Mouse (Mus musculus): ENCODE results near the gene Pitpnc1. TPM values are rescaled to one million over a fixed set of nuclear protein-coding genes. Genes with fewer than 3 reads are reported as not detected.
A peak's percentile ranks its signal among the peaks of the same experiment; 100 is the strongest.

Gene Pitpnc1
- total RNA-seq, 2 experiments from 2014 or later = 54.3 to 60.0 TPM

GRCm38 (mm10) chr11:107334849-107335484, 135.5 kb downstream of the Pitpnc1 start:
- H3K27ac ChIP-seq = peak overlapping the region; percentile 70
- H3K4me3 ChIP-seq = no peak overlapping the region
- no peak for TF ChIP-seq CTCF (conservative IDR thresholded peaks at IDR 0.05)
- no peak for DNase-seq (ENCODE audit: low spot score in 2 of 2)

GRCm38 (mm10) chr11:107332905-107333304, 137.6 kb downstream of the Pitpnc1 start:
- peak; percentile 71 for TF ChIP-seq CTCF (conservative IDR thresholded peaks at IDR 0.05)
- Histone ChIP-seq H3K4me3 (no peak overlapping the region), H3K27ac (peak overlapping the region; percentile 74)
- no peak for DNase-seq (ENCODE audit: low spot score in 2 of 2)

GRCm38 (mm10) chr11:107332332-107332731, 138.2 kb downstream of the Pitpnc1 start:
- Histone ChIP-seq H3K27ac (peak overlapping the region; percentile 74), H3K4me3 (no peak overlapping the region)
- no peak for DNase-seq (ENCODE audit: low spot score in 2 of 2)
- no peak for TF ChIP-seq CTCF (conservative IDR thresholded peaks at IDR 0.05)

GRCm38 (mm10) chr11:107331425-107331824, 139.1 kb downstream of the Pitpnc1 start:
- Histone ChIP-seq H3K27ac (peak overlapping the region; percentile 74), H3K4me3 (no peak overlapping the region)
- TF ChIP-seq CTCF (conservative IDR thresholded peaks at IDR 0.05) = no peak
- DNase-seq (ENCODE audit: low spot score in 2 of 2) = peak; percentile 58 to 63

GRCm38 (mm10) chr11:107327326-107327725, 143.2 kb downstream of the Pitpnc1 start:
- no peak for DNase-seq (ENCODE audit: low spot score in 2 of 2)
- Histone ChIP-seq H3K4me3 (no peak overlapping the region), H3K27ac (no peak overlapping the region)
- TF ChIP-seq CTCF (conservative IDR thresholded peaks at IDR 0.05) = no peak

- 0 out of 2 replicates have a peak overlapping the region, but pooled peaks have one; percentile 1 for H3K27ac ChIP-seq
- no peak for DNase-seq (ENCODE audit: low spot score in 2 of 2)
- no peak for TF ChIP-seq CTCF (conservative IDR thresholded peaks at IDR 0.05)
- H3K4me3 ChIP-seq = no peak overlapping the region
Observed at GRCm38 (mm10) chr11:107325739-107326725, 144.5 kb downstream of the Pitpnc1 start.

GRCm38 (mm10) chr11:107325226-107325625, 145.3 kb downstream of the Pitpnc1 start:
- 0 out of 2 replicates have a peak overlapping the region, but pooled peaks have one; percentile 1 for H3K27ac ChIP-seq
- H3K4me3 ChIP-seq = no peak overlapping the region
- TF ChIP-seq CTCF (conservative IDR thresholded peaks at IDR 0.05) = no peak
- DNase-seq (ENCODE audit: low spot score in 2 of 2) = no peak

- DNase-seq (ENCODE audit: low spot score in 2 of 2) = no peak
- Histone ChIP-seq H3K27ac (no peak overlapping the region), H3K4me3 (no peak overlapping the region)
- TF ChIP-seq CTCF (conservative IDR thresholded peaks at IDR 0.05) = no peak
Observed at GRCm38 (mm10) chr11:107323173-107323572, 147.3 kb downstream of the Pitpnc1 start.

- TF ChIP-seq CTCF (conservative IDR thresholded peaks at IDR 0.05) = no peak
- DNase-seq (ENCODE audit: low spot score in 2 of 2) = no peak
- Histone ChIP-seq H3K4me3 (no peak overlapping the region), H3K27ac (no peak overlapping the region)
Observed at GRCm38 (mm10) chr11:107322226-107322625, 148.3 kb downstream of the Pitpnc1 start.

GRCm38 (mm10) chr11:107321819-107322218, 148.7 kb downstream of the Pitpnc1 start:
- Histone ChIP-seq H3K27ac (no peak overlapping the region), H3K4me3 (no peak overlapping the region)
- no peak for DNase-seq (ENCODE audit: low spot score in 2 of 2)
- no peak for TF ChIP-seq CTCF (conservative IDR thresholded peaks at IDR 0.05)

GRCm38 (mm10) chr11:107319861-107320260, 150.6 kb downstream of the Pitpnc1 start:
- no peak for DNase-seq (ENCODE audit: low spot score in 2 of 2)
- Histone ChIP-seq H3K27ac (no peak overlapping the region), H3K4me3 (no peak overlapping the region)
- no peak for TF ChIP-seq CTCF (conservative IDR thresholded peaks at IDR 0.05)

- TF ChIP-seq CTCF (conservative IDR thresholded peaks at IDR 0.05) = no peak
- H3K4me3 ChIP-seq = no peak overlapping the region
- DNase-seq (ENCODE audit: low spot score in 2 of 2) = no peak
- H3K27ac ChIP-seq = no peak overlapping the region
Observed at GRCm38 (mm10) chr11:107317653-107318281, 152.7 kb downstream of the Pitpnc1 start.

- DNase-seq (ENCODE audit: low spot score in 2 of 2) = no peak
- Histone ChIP-seq H3K4me3 (no peak overlapping the region), H3K27ac (peak overlapping the region; percentile 48; the same call in 1 of the 2 replicates)
- TF ChIP-seq CTCF (conservative IDR thresholded peaks at IDR 0.05) = no peak
Observed at GRCm38 (mm10) chr11:107315475-107315874, 155.0 kb downstream of the Pitpnc1 start.

Measured in layer of hippocampus, adult 2 months (tissue).